Mouse (Mus musculus): ENCODE measurements around the gene Tex16. TPM values are rescaled to one million over a fixed set of nuclear protein-coding genes. Genes with fewer than 3 reads are reported as not detected.

The Tex16 gene
- total RNA-seq (2021) = 1.6 and 1.9 TPM in 2 replicates
- long read RNA-seq = 0 reads

GRCm38 (mm10) chrX:112010707-112011106 is at the start of gene Tex16:
Gene Tex16, plus strand, starts transcription at chrX:112011007.
- DNase-seq = no peak

- no peak for DNase-seq
Observed at GRCm38 (mm10) chrX:111999661-112000060, 11.1 kb upstream of the Tex16 start.

Other genes starting within 250 kb of the Tex16 start
- 2.0 and 3.8 TPM in 2 replicates for gene Gm45194, start 119.6 kb upstream of the Tex16 start, total RNA-seq (2021)
- 1.9 and 2.9 TPM in 2 replicates for gene 4933403O08Rik, start 228.0 kb downstream of the Tex16 start, total RNA-seq (2021)

All from adrenal gland, postnatal 25 days (tissue).